Mouse (Mus musculus): ENCODE data around the gene Tmub1.
"Not testable (repeated sequence)": the region's sequence is repeated elsewhere in the genome, so short reads cannot be mapped to it uniquely, and the experiment has no call there.

Gene Tmub1

GRCm38 (mm10) chr5:24424004-24424781, 23.5 kb downstream of the Tmub1 start:
- no peak for DNase-seq (ENCODE audit: low read depth, low spot score)

- DNase-seq (ENCODE audit: low read depth, low spot score), result peak; percentile 99
These were observed 24.3 kb downstream of the Tmub1 start, which contains the start of the genes Cdk5 and Slc4a2 for GRCm38 (mm10) chr5:24423129-24424003. Gene Cdk5, minus strand, starts transcription at chr5:24423530. Gene Slc4a2, plus strand, starts transcription at chr5:24423837.

GRCm38 (mm10) chr5:24420381-24420780, 27.3 kb downstream of the Tmub1 start:
- DNase-seq (ENCODE audit: low read depth, low spot score), result no peak

- DNase-seq (ENCODE audit: low read depth, low spot score), result no peak
These were observed 30.1 kb downstream of the Tmub1 start for GRCm38 (mm10) chr5:24417587-24417986.

- DNase-seq (ENCODE audit: low read depth, low spot score), result peak; percentile 78
These were observed 31.4 kb downstream of the Tmub1 start for GRCm38 (mm10) chr5:24416222-24416736.

- no peak for DNase-seq (ENCODE audit: low read depth, low spot score)
These were observed 33.7 kb downstream of the Tmub1 start for GRCm38 (mm10) chr5:24413938-24414337.

- no peak for DNase-seq (ENCODE audit: low read depth, low spot score)
These were observed 34.5 kb downstream of the Tmub1 start, which contains the start of gene Asic3 for GRCm38 (mm10) chr5:24413042-24413693. Gene Asic3, plus strand, starts transcription at chr5:24413392.

GRCm38 (mm10) chr5:24412063-24412462, 35.6 kb downstream of the Tmub1 start:
- DNase-seq (ENCODE audit: low read depth, low spot score), result no peak

- DNase-seq (ENCODE audit: low read depth, low spot score), result no peak
These were observed 38.2 kb downstream of the Tmub1 start for GRCm38 (mm10) chr5:24409466-24409865.

- DNase-seq (ENCODE audit: low read depth, low spot score), result no peak
These were observed 39.0 kb downstream of the Tmub1 start for GRCm38 (mm10) chr5:24408651-24409050.

- DNase-seq (ENCODE audit: low read depth, low spot score), result no peak
These were observed 42.2 kb downstream of the Tmub1 start for GRCm38 (mm10) chr5:24405389-24405876.

- DNase-seq (ENCODE audit: low read depth, low spot score), result no peak
These were observed 42.9 kb downstream of the Tmub1 start for GRCm38 (mm10) chr5:24404594-24405360.

GRCm38 (mm10) chr5:24401969-24402368, 45.7 kb downstream of the Tmub1 start:
- no peak for DNase-seq (ENCODE audit: low read depth, low spot score)

GRCm38 (mm10) chr5:24400911-24401605, 46.6 kb downstream of the Tmub1 start:
- no peak for DNase-seq (ENCODE audit: low read depth, low spot score)

- DNase-seq (ENCODE audit: low read depth, low spot score), result no peak
These were observed 47.3 kb downstream of the Tmub1 start for GRCm38 (mm10) chr5:24400362-24400761.

- DNase-seq (ENCODE audit: low read depth, low spot score), result no peak
These were observed 48.0 kb downstream of the Tmub1 start for GRCm38 (mm10) chr5:24399686-24400085.

- DNase-seq (ENCODE audit: low read depth, low spot score), result not testable (repeated sequence)
These were observed 51.4 kb downstream of the Tmub1 start for GRCm38 (mm10) chr5:24396254-24396653.
